Mouse (Mus musculus) CH12.LX (cell line): Measurements from ENCODE around the gene Lgals2. TPM values are rescaled to one million over a fixed set of nuclear protein-coding genes. Genes with fewer than 3 reads are reported as not detected.

Source experiments
- DNase-seq: peaks from one replicate; pipeline ENCODE4 v3.0.0-alpha.2; 2013; ENCODE audit errors: extremely low read depth
- H3K27ac ChIP-seq: 2 replicates; pipeline ENCODE4 v1.5.1; 2012; ENCODE audit warnings: low read depth, mild to moderate bottlenecking, control low read depth, moderate library complexity; ENCODE audit not compliant: insufficient read depth
- H3K27me3 ChIP-seq: replicated peaks from 2 replicates; pipeline ENCODE3; 2012; ENCODE audit warnings: inconsistent platforms
- H3K36me3 ChIP-seq, 2 experiments: replicated peaks in 1 of 2; 2 replicates each; pipeline versions ENCODE3 to v1.6.1; 2012; ENCODE audit warnings: inconsistent platforms in 1 of 2, low read length in 1 of 2, mild to moderate bottlenecking in 1 of 2, mixed read lengths in 1 of 2, moderate library complexity in 1 of 2; ENCODE audit not compliant: control insufficient read depth in 1 of 2, insufficient read depth in 1 of 2
- H3K4me1 ChIP-seq, 2 experiments: 2 replicates each; pipeline ENCODE4 v1.6.1; 2012; ENCODE audit warnings: inconsistent platforms in 1 of 2, moderate library complexity in 1 of 2; ENCODE audit not compliant: insufficient read depth in 2 of 2, control insufficient read depth in 1 of 2
- H3K4me2 ChIP-seq: 2 replicates; pipeline ENCODE4 v1.6.1; 2012; ENCODE audit warnings: low read depth, mild to moderate bottlenecking, control low read depth; ENCODE audit not compliant: poor library complexity, insufficient read depth, severe bottlenecking
- H3K4me3 ChIP-seq, 3 experiments: fragments of 150-350 bp in 1 of 3; sonication (generic) in 1 of 3; replicated peaks in 1 of 3; 2 replicates each; pipeline versions ENCODE3 to v1.5.1; 2011 to 2012; ENCODE audit warnings: low read depth in 2 of 3, low read length in 2 of 3, mild to moderate bottlenecking in 2 of 3, moderate library complexity in 2 of 3, control low read depth in 1 of 3, improper control_type of control experiment in 1 of 3, inconsistent platforms in 1 of 3, mixed read lengths in 1 of 3; ENCODE audit not compliant: poor library complexity in 1 of 3
- H3K79me2 ChIP-seq: replicated peaks from 2 replicates; pipeline ENCODE4 v1.6.1; 2012; ENCODE audit warnings: mild to moderate bottlenecking, moderate library complexity; ENCODE audit not compliant: control insufficient read depth, poor library complexity, insufficient read depth, severe bottlenecking; ENCODE audit errors: extremely low read depth
- H3K9ac ChIP-seq: 2 replicates; pipeline ENCODE4 v1.6.1; 2012; ENCODE audit warnings: low read depth, mild to moderate bottlenecking, control low read depth, moderate library complexity; ENCODE audit not compliant: insufficient read depth
- H3K9me3 ChIP-seq: replicated peaks from 2 replicates; pipeline ENCODE3; 2012; ENCODE audit warnings: low read length, inconsistent platforms, mixed read lengths
- BHLHE40 ChIP-seq: IDR thresholded peaks from 2 replicates; pipeline ENCODE4 v1.6.1; 2011; ENCODE audit warnings: mild to moderate bottlenecking, low read depth, low read length, improper control_type of control experiment
- CHD2 ChIP-seq: IDR thresholded peaks from 2 replicates; pipeline ENCODE4 v1.6.1; 2011; ENCODE audit warnings: low read length, improper control_type of control experiment
- CTCF ChIP-seq, 2 experiments: IDR thresholded peaks in 1 of 2; conservative IDR thresholded peaks in 1 of 2; 2 replicates each; pipeline ENCODE4 v1.5.1; 2011 to 2012; ENCODE audit warnings: low read depth in 2 of 2, low read length in 2 of 2, improper control_type of control experiment in 1 of 2, inconsistent platforms in 1 of 2, mild to moderate bottlenecking in 1 of 2, moderate library complexity in 1 of 2
- EP300 ChIP-seq: IDR thresholded peaks from 2 replicates; pipeline ENCODE4 v1.6.1; 2011; ENCODE audit warnings: low read length, improper control_type of control experiment
- ETS1 ChIP-seq: conservative IDR thresholded peaks from 2 replicates; pipeline ENCODE4 v1.6.1; 2012; ENCODE audit warnings: low read depth, mild to moderate bottlenecking, inconsistent platforms, low read length, improper control_type of control experiment, moderate library complexity
- GABPA ChIP-seq: IDR thresholded peaks from 2 replicates; pipeline ENCODE4 v1.6.1; 2012; ENCODE audit warnings: low read depth, low read length, improper control_type of control experiment, inconsistent platforms; ENCODE audit not compliant: insufficient replicate concordance
- HCFC1 ChIP-seq: IDR thresholded peaks from 2 replicates; pipeline ENCODE4 v1.6.1; 2012; ENCODE audit warnings: low read depth, mild to moderate bottlenecking, inconsistent platforms, low read length, improper control_type of control experiment
- IRF4 ChIP-seq: IDR thresholded peaks from 2 replicates; pipeline ENCODE4 v1.6.1; 2014; ENCODE audit warnings: low read depth, mild to moderate bottlenecking, inconsistent platforms, low read length, improper control_type of control experiment
- JUND ChIP-seq: conservative IDR thresholded peaks from 2 replicates; pipeline ENCODE4 v1.6.1; 2011; ENCODE audit warnings: low read depth, low read length, improper control_type of control experiment
- KAT2A ChIP-seq: IDR thresholded peaks from 2 replicates; pipeline ENCODE4 v1.6.1; 2012; ENCODE audit warnings: low read length, improper control_type of control experiment, inconsistent platforms; ENCODE audit not compliant: insufficient replicate concordance
- MAX ChIP-seq: IDR thresholded peaks from 2 replicates; pipeline ENCODE4 v1.6.1; 2011; ENCODE audit warnings: low read length, improper control_type of control experiment
- MAZ ChIP-seq: IDR thresholded peaks from 2 replicates; pipeline ENCODE4 v1.6.1; 2012; ENCODE audit warnings: low read depth, mild to moderate bottlenecking, inconsistent platforms, low read length, improper control_type of control experiment, moderate library complexity
- MEF2A ChIP-seq: IDR thresholded peaks from 2 replicates; pipeline ENCODE4 v1.6.1; 2014; ENCODE audit warnings: low read depth, mild to moderate bottlenecking, inconsistent platforms, low read length, improper control_type of control experiment, borderline replicate concordance
- MXI1 ChIP-seq: IDR thresholded peaks from 2 replicates; pipeline ENCODE4 v1.6.1; 2011; ENCODE audit warnings: mild to moderate bottlenecking, low read depth, low read length, improper control_type of control experiment
- MYC ChIP-seq: IDR thresholded peaks from 2 replicates; pipeline ENCODE4 v1.6.1; 2011; ENCODE audit warnings: low read depth, mild to moderate bottlenecking, improper control_type of control experiment, low read length
- NELFE ChIP-seq: IDR thresholded peaks from 2 replicates; pipeline ENCODE4 v1.6.1; 2011; ENCODE audit warnings: low read depth, low read length, improper control_type of control experiment
- PAX5 ChIP-seq: IDR thresholded peaks from 2 replicates; pipeline ENCODE4 v1.6.1; 2012; ENCODE audit warnings: low read length, inconsistent platforms, mixed read lengths
- POLR2A ChIP-seq: IDR thresholded peaks from 2 replicates; pipeline ENCODE4 v1.6.1; 2011; ENCODE audit warnings: low read depth, mild to moderate bottlenecking, improper control_type of control experiment, low read length
- RAD21 ChIP-seq: IDR thresholded peaks from 2 replicates; pipeline ENCODE4 v1.6.1; 2011; ENCODE audit warnings: low read depth, mild to moderate bottlenecking, low read length, improper control_type of control experiment, moderate library complexity
- RCOR1 ChIP-seq: conservative IDR thresholded peaks from 2 replicates; pipeline ENCODE4 v1.6.1; 2012; ENCODE audit warnings: low read depth, mild to moderate bottlenecking, inconsistent platforms, low read length, improper control_type of control experiment
- SIN3A ChIP-seq: IDR thresholded peaks from 2 replicates; pipeline ENCODE4 v1.6.1; 2012; ENCODE audit warnings: low read length, improper control_type of control experiment, inconsistent platforms
- SMC3 ChIP-seq: IDR thresholded peaks from 2 replicates; pipeline ENCODE4 v1.6.1; 2011; ENCODE audit warnings: low read depth, low read length, improper control_type of control experiment
- TBP ChIP-seq: conservative IDR thresholded peaks from 2 replicates; pipeline ENCODE4 v1.6.1; 2011; ENCODE audit warnings: low read depth, low read length, improper control_type of control experiment
- TCF12 ChIP-seq: IDR thresholded peaks from 2 replicates; pipeline ENCODE4 v1.6.1; 2014; ENCODE audit warnings: low read depth, mild to moderate bottlenecking, inconsistent platforms, low read length, improper control_type of control experiment
- UBTF ChIP-seq: IDR thresholded peaks from 2 replicates; pipeline ENCODE4 v1.6.1; 2012; ENCODE audit warnings: low read depth, mild to moderate bottlenecking, inconsistent platforms, low read length, improper control_type of control experiment, moderate library complexity
- USF1 ChIP-seq: IDR thresholded peaks from 2 replicates; pipeline ENCODE4 v1.6.1; 2014; ENCODE audit warnings: low read depth, mild to moderate bottlenecking, inconsistent platforms, low read length, improper control_type of control experiment
- ZC3H11A ChIP-seq: IDR thresholded peaks from 2 replicates; pipeline ENCODE4 v1.6.1; 2012; ENCODE audit warnings: low read depth, mild to moderate bottlenecking, inconsistent platforms, low read length, improper control_type of control experiment
- ZMIZ1 ChIP-seq: IDR thresholded peaks from 2 replicates; pipeline ENCODE4 v1.6.1; 2012; ENCODE audit warnings: low read depth, mild to moderate bottlenecking, inconsistent platforms, low read length, improper control_type of control experiment
- ZNF384 ChIP-seq: IDR thresholded peaks from 2 replicates; pipeline ENCODE4 v1.6.1; 2012; ENCODE audit warnings: low read depth, low read length, improper control_type of control experiment, inconsistent platforms
- dilution Hi-C: fragments of 300-500 bp; cut with MboI; formaldehyde crosslinking; loops from 2 replicates; pipeline ENCODE4 v1.14.3; 2020; ENCODE audit warnings: low sequenced_read_pairs; ENCODE audit not compliant: extremely low pct_unique_long_range_greater_than_20kb, extremely low pct_ligation_motif_present
- in situ Hi-C: fragments of 300-500 bp; cut with MboI; formaldehyde crosslinking; loops from 3 replicates; pipeline ENCODE4 v1.14.3; 2019; ENCODE audit warnings: low sequenced_read_pairs, low pct_ligation_motif_present, low pct_unique_long_range_greater_than_20kb, mixed read lengths
- polyA plus RNA-seq: library from polyadenylated mRNA; unstranded; fragments of >175 nt; gene quantifications from 2 replicates; pipeline ENCODE4 v1.2.1, GENCODE M21; 2012; ENCODE audit warnings: low read depth; ENCODE audit not compliant: insufficient read length
- total RNA-seq, 2 experiments: library from RNA; depleted of rRNA; stranded (reverse); fragments of 300-350 nt in 1 of 2; fragments of >200 nt in 1 of 2; gene quantifications; 2 replicates each; pipeline ENCODE4 v1.2.3; 2012 to 2014

Gene Lgals2
- total and polyA plus RNA-seq, 3 experiments = not detected

GRCm38 (mm10) chr15:78869775-78870174, 14.4 kb upstream of the Lgals2 start:
- in situ Hi-C loops = no loop called here
- Histone ChIP-seq H3K27ac (no peak overlapping the region), H3K4me2 (no peak overlapping the region), H3K9me3 (no peaks in the 10 kb centered on the region), H3K79me2 (no peaks in the 10 kb centered on the region), H3K4me3 (no peak overlapping the region), H3K27me3 (peaks cover 56% of the 10 kb centered on the region), H3K4me1 (no peaks in the 10 kb centered on the region), H3K9ac (no peak overlapping the region), H3K36me3 (no peaks in the 10 kb centered on the region)
- dilution Hi-C loops = no loop called here
- TF ChIP-seq RAD21 (peak; percentile 46), MAX (peak; percentile 91), POLR2A (no peak), CTCF (conservative IDR thresholded peaks at IDR 0.05 in 1 of 2, IDR thresholded peaks at IDR 0.05 in 1 of 2; ENCODE audit: low read depth in 2 of 2, low read length in 2 of 2) (peak; percentile 61 to 99), BHLHE40 (no peak), TCF12 (no peak), IRF4 (no peak), RCOR1 (no peak), ZC3H11A (no peak), MEF2A (no peak), SIN3A (peak; percentile 35; the same call in 1 of the 2 replicates), USF1 (no peak), JUND (no peak), MYC (peak; percentile 99), EP300 (no peak), UBTF (no peak), ETS1 (no peak), HCFC1 (no peak), ZMIZ1 (no peak), TBP (no peak), KAT2A (no peak), PAX5 (no peak), ZNF384 (peak; percentile 93), NELFE (no peak), SMC3 (peak; percentile 62), CHD2 (no peak), MAZ (no peak), GABPA (no peak), MXI1 (peak; percentile 97)
- DNase-seq = peak; percentile 68
